Mouse (Mus musculus) lung, adult 2 months (tissue): ENCODE results near the gene Psmd3.

Experiments
- CTCF ChIP-seq: fragments of 200-500 bp; IDR thresholded peaks from 2 replicates; pipeline ENCODE4 v1.5.1; 2011; ENCODE audit warnings: mild to moderate bottlenecking, low read length, control low read depth; ENCODE audit not compliant: insufficient read depth
- POLR2A ChIP-seq: fragments of 200-500 bp; IDR thresholded peaks from 2 replicates; pipeline ENCODE4 v1.6.1; 2011; ENCODE audit warnings: low read depth, mild to moderate bottlenecking, control low read depth, low read length, borderline replicate concordance; ENCODE audit errors: extremely low read depth

DNA sequence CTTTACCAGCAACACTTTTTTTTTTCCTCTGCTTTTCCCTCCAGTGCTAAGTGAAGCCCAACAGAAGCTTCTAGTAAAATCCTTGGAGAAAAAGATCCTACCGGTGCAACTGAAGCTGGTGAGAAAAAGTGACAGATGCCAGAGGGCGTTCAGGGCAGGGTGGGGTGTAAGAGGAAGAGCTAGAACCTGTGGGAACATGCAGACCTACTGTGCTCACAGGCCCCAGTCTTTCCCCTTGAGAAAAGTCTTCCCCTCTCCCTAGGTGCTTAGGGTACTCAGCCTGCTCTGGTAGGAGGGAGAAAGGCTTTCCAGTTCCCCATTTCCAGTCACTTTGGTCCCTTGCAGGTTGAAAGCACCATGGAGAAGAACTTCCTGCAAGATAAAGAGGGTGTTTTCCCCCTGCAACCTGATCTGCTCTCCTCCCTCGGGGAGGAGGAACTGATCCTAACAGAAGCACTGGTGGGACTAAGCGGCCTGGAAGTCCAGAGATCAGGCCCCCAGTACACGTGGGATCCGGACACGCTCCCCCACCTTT, 6.5 kb upstream of the Psmd3 start:
- TF ChIP-seq CTCF (no peak), POLR2A (no peak)
